ENCODE assay signal across 12 mouse cellular contexts in the genomic region with DNA sequence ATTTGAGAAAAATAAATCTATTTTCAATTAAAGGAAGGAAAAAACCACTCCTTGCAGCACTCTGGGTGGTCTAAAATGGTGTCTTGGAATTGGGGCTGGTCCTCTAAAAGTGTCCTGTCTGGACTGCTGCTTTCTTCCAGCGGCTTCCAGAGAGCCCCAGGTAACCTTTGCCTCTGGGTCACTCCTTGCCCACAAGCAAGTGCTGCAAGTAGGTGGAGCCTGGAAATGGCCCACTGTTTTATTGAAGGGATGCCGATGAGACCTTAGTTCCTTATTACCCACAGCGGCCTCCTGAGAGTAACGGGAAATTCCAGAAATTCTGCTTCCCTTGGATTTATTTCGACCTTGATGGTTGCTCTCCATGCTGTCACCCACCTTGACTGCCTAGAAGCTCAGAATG. TPM values are rescaled to one million over a fixed set of nuclear protein-coding genes. Genes with fewer than 3 reads are reported as not detected.
DNase-seq lines count a peak whose midpoint lies in the region; ATAC-seq and TF ChIP-seq lines count a peak whose summit lies in the region.
"Had no signal": no experiment of that assay in that cellular context is flagged by ENCODE, and none has a peak within 500 bp of the region (broad histone marks: within the 10 kb centered on the region; RNA-seq: fewer than 3 reads in every experiment).

No protein-coding gene starts in this region.

- TF ChIP-seq POLR2A in lung, adult 2 months (IDR thresholded peaks at IDR 0.05; ENCODE audit: borderline replicate concordance, extremely low read depth, low read depth, low read length) = no peak

- H3K27me3 ChIP-seq in lung, postnatal 0 days (replicated peaks; ENCODE audit: insufficient read depth, low read length) = no peaks in the 10 kb centered on the region
- H3K27me3 ChIP-seq in kidney, postnatal 0 days (ENCODE audit: insufficient read depth, low read length) = no peaks in the 10 kb centered on the region
- H3K27me3 ChIP-seq in stomach, postnatal 0 days (ENCODE audit: control insufficient read depth, insufficient read depth, low read length) = no peaks in the 10 kb centered on the region
- H3K27me3 ChIP-seq: limb, embryonic 15.5 days had no signal

- WGBS in lung, postnatal 0 days = 31% methylated on average over 5 of the region's 5 CpGs
- 40% methylated on average over 5 of the region's 5 CpGs for WGBS in lung, adult 2 months
- 16% methylated on average over 5 of the region's 5 CpGs for WGBS in kidney, postnatal 0 days
- WGBS in stomach, postnatal 0 days = 46% methylated on average over 5 of the region's 5 CpGs

- H3K9me3 ChIP-seq in lung, postnatal 0 days (ENCODE audit: low read length) = no peaks in the 10 kb centered on the region
- H3K9me3 ChIP-seq in kidney, postnatal 0 days (replicated peaks; ENCODE audit: low read length) = no peaks in the 10 kb centered on the region
- H3K9me3 ChIP-seq in stomach, postnatal 0 days (ENCODE audit: control insufficient read depth, low read length) = no peaks in the 10 kb centered on the region
- H3K9me3 ChIP-seq: limb, embryonic 15.5 days had no signal

- no peak for TF ChIP-seq EP300 in lung, postnatal 0 days (IDR thresholded peaks at IDR 0.05)
- no peak for TF ChIP-seq EP300 in stomach, postnatal 0 days (optimal IDR thresholded peaks at IDR 0.05)

- no peak overlapping the region; the same call in 1 of the 2 replicates for H3K4me2 ChIP-seq in lung, postnatal 0 days (replicated peaks; ENCODE audit: low read depth, low read length)
- no peak overlapping the region for H3K4me2 ChIP-seq in kidney, postnatal 0 days (ENCODE audit: low read length)
- no peak overlapping the region for H3K4me2 ChIP-seq in stomach, postnatal 0 days (replicated peaks; ENCODE audit: low read depth)
- H3K4me2 ChIP-seq: limb, embryonic 15.5 days had no signal

- peak overlapping the region; percentile 83 for H3K27ac ChIP-seq in gastrocnemius, adult 2 months
- H3K27ac ChIP-seq in lung, postnatal 0 days (ENCODE audit: low read length) = peak overlapping the region; percentile 70
- no peak overlapping the region for H3K27ac ChIP-seq in kidney, postnatal 0 days
- H3K27ac ChIP-seq in stomach, postnatal 0 days (replicated peaks) = peak overlapping the region; percentile 37; the same call in 1 of the 2 replicates
- H3K27ac ChIP-seq: hindbrain, postnatal 0 days; limb, embryonic 15.5 days had no signal

- intact Hi-C loops in gastrocnemius, adult 2 months (cut with DNase I) = no loop called here
- intact Hi-C loops in gastrocnemius, postnatal 36 days (cut with DNase I) = no loop called here

- peaks cover 17% of the 10 kb centered on the region; the same call in 1 of the 2 replicates for H3K4me1 ChIP-seq in lung, postnatal 0 days (ENCODE audit: insufficient read depth, low read depth, low read length)
- peaks cover 14% of the 10 kb centered on the region for H3K4me1 ChIP-seq in lung, adult 2 months (ENCODE audit: control insufficient read depth, insufficient read depth, low read length)
- no peaks in the 10 kb centered on the region for H3K4me1 ChIP-seq in kidney, postnatal 0 days (replicated peaks; ENCODE audit: insufficient read depth, low read length)
- no peaks in the 10 kb centered on the region for H3K4me1 ChIP-seq in stomach, postnatal 0 days (replicated peaks; ENCODE audit: control insufficient read depth, insufficient read depth)

- no peak for TF ChIP-seq CTCF in gastrocnemius, adult 2 months (IDR thresholded peaks at IDR 0.05)
- no peak for TF ChIP-seq CTCF in lung, postnatal 0 days (IDR thresholded peaks at IDR 0.05)
- TF ChIP-seq CTCF in lung, adult 2 months (IDR thresholded peaks at IDR 0.05; ENCODE audit: insufficient read depth, low read length) = no peak
- no peak for TF ChIP-seq CTCF in kidney, postnatal 0 days (IDR thresholded peaks at IDR 0.05; ENCODE audit: low read depth)
- TF ChIP-seq CTCF in stomach, postnatal 0 days (IDR thresholded peaks at IDR 0.05; ENCODE audit: low read depth) = no peak

- no peak overlapping the region; the same call in 1 of the 2 replicates for H3K4me3 ChIP-seq in gastrocnemius, adult 2 months
- no peak overlapping the region for H3K4me3 ChIP-seq in lung, postnatal 0 days (ENCODE audit: low read depth, low read length)
- no peak overlapping the region for H3K4me3 ChIP-seq in lung, adult 2 months (replicated peaks; ENCODE audit: extremely low read depth, low read depth, low read length)
- no peak overlapping the region for H3K4me3 ChIP-seq in kidney, postnatal 0 days (replicated peaks; ENCODE audit: low read depth, low read length)
- no peak overlapping the region for H3K4me3 ChIP-seq in stomach, postnatal 0 days (ENCODE audit: low read depth, low read length)
- H3K4me3 ChIP-seq: limb, embryonic 15.5 days had no signal

- no peak overlapping the region for H3K9ac ChIP-seq in lung, postnatal 0 days (replicated peaks; ENCODE audit: low read depth)
- no peak overlapping the region for H3K9ac ChIP-seq in kidney, postnatal 0 days (ENCODE audit: low read depth, low read length)
- no peak overlapping the region for H3K9ac ChIP-seq in stomach, postnatal 0 days (ENCODE audit: low read length)
- H3K9ac ChIP-seq: limb, embryonic 15.5 days had no signal

- DNase-seq in gastrocnemius, adult 2 months = no peak
- DNase-seq in gastrocnemius, postnatal 36 days = no peak
- no peak for DNase-seq in lung, postnatal 0 days (ENCODE audit: low spot score)
- no peak for DNase-seq in lung, adult 2 months
- peak; percentile 8 for DNase-seq in kidney, postnatal 0 days (ENCODE audit: low spot score)
- DNase-seq in stomach, postnatal 0 days (ENCODE audit: low spot score) = no peak
- no peak for DNase-seq in cerebellum, adult 11 months
- no peak for DNase-seq in cerebellum, adult 18-20 months
- DNase-seq: right cerebral cortex, postnatal 4 days had no signal

- ATAC-seq in lung, postnatal 0 days = no peak
- no peak for ATAC-seq in kidney, postnatal 0 days (replicated peaks; ENCODE audit: low FRiP score, low read depth)
- no peak for ATAC-seq in stomach, postnatal 0 days (ENCODE audit: low FRiP score, low TSS enrichment)
- ATAC-seq: forebrain, embryonic 14.5 days; hindbrain, postnatal 0 days had no signal

- no peaks in the 10 kb centered on the region for H3K36me3 ChIP-seq in lung, postnatal 0 days (ENCODE audit: insufficient read depth, low read length)
- no peaks in the 10 kb centered on the region for H3K36me3 ChIP-seq in kidney, postnatal 0 days (ENCODE audit: insufficient read depth, low read length)
- no peaks in the 10 kb centered on the region for H3K36me3 ChIP-seq in stomach, postnatal 0 days (ENCODE audit: control insufficient read depth, insufficient read depth, low read length)
- H3K36me3 ChIP-seq: limb, embryonic 15.5 days had no signal

RNA-seq across cellular contexts. Expression of gene Fam189a2, which starts 23.4 kb away (rescaled TPM):
- 10 to 100 TPM; 17.5 to 24.8 TPM for total RNA-seq in gastrocnemius, adult 2 months (2021)
- 10 to 100 TPM; 21.1 to 27.0 TPM for total RNA-seq in gastrocnemius, postnatal 36 days (2021)
- 22.6 and 26.2 TPM in 2 replicates for polyA plus RNA-seq in lung, postnatal 0 days (2015; fragmentation: Nextera tagmentation; extraction: Ambion mirVana)
- polyA plus RNA-seq in lung, adult 2 months (2012; rRNA removed) = 106 and 145 TPM in 2 replicates
- 1.1 and 1.6 TPM in 2 replicates for polyA plus RNA-seq in kidney, postnatal 0 days (2015; fragmentation: Nextera tagmentation; extraction: Ambion mirVana)
- 0.75 and 1.9 TPM in 2 replicates for polyA plus RNA-seq in stomach, postnatal 0 days (2015; fragmentation: Nextera tagmentation; extraction: Ambion mirVana)
